ENCODE assay signal across 14 mouse cellular contexts in the genomic region with DNA sequence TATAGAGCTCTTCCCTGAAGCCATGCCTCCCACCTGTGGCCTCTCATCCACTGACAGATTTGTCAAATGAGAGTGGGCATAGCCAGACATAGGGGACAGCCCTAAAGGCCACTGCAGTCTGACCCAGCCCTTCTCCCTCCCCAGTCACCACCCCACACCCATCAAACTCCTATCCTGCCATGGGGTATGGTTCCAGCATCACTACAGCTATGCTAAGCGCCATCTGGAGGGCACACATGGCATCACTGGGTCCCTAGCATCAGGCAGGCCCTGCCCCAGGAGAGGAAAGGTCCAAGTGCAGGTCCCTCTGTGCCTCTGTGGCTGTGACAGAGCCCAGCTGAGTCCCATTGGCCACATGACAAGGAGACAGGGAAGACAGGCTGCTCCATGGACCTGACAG. TPM values are rescaled to one million over a fixed set of nuclear protein-coding genes. Genes with fewer than 3 reads are reported as not detected.
A peak's percentile ranks its signal among the peaks of the same experiment; 100 is the strongest.
DNase-seq lines count a peak whose midpoint lies in the region; ATAC-seq and TF ChIP-seq lines count a peak whose summit lies in the region.
"Had no signal": no experiment of that assay in that cellular context is flagged by ENCODE, and none has a peak within 500 bp of the region (broad histone marks: within the 10 kb centered on the region; RNA-seq: fewer than 3 reads in every experiment).

No protein-coding gene starts in this region.

- no peak for DNase-seq in heart, postnatal 0 days (ENCODE audit: low spot score)
- no peak for DNase-seq in heart, postnatal 36 days
- no peak for DNase-seq in lung, embryonic 14.5 days
- DNase-seq in lung, postnatal 36 days: no peak
- peak; percentile 43 for DNase-seq in retina, embryonic 14.5 days (ENCODE audit: low spot score)
- DNase-seq in spleen, postnatal 14 days (ENCODE audit: low spot score in 2 of 2): no peak
- DNase-seq: gastrocnemius, postnatal 10 days had no signal

- no peaks in the 10 kb centered on the region for H3K9me3 ChIP-seq in heart, postnatal 0 days (replicated peaks; ENCODE audit: control insufficient read depth, low read length)
- no peaks in the 10 kb centered on the region for H3K9me3 ChIP-seq in lung, embryonic 14.5 days (ENCODE audit: low read depth, low read length)
- no peaks in the 10 kb centered on the region for H3K9me3 ChIP-seq in forebrain, embryonic 15.5 days
- H3K9me3 ChIP-seq: embryonic facial prominence, embryonic 15.5 days had no signal

- H3K4me2 ChIP-seq in heart, postnatal 0 days (ENCODE audit: low read depth, low read length): no peak overlapping the region
- H3K4me2 ChIP-seq in lung, embryonic 14.5 days: no peak overlapping the region
- H3K4me2 ChIP-seq in forebrain, embryonic 15.5 days (replicated peaks): no peak overlapping the region
- H3K4me2 ChIP-seq: embryonic facial prominence, embryonic 15.5 days had no signal

- no peak for TF ChIP-seq EP300 in heart, postnatal 0 days (IDR thresholded peaks at IDR 0.05; ENCODE audit: low read depth)

- H3K9ac ChIP-seq in heart, postnatal 0 days (replicated peaks; ENCODE audit: low read depth, low read length): no peak overlapping the region
- H3K9ac ChIP-seq in lung, embryonic 14.5 days: no peak overlapping the region
- no peak overlapping the region for H3K9ac ChIP-seq in forebrain, embryonic 15.5 days (replicated peaks)
- H3K9ac ChIP-seq: embryonic facial prominence, embryonic 15.5 days had no signal

- H3K27ac ChIP-seq in heart, postnatal 0 days (ENCODE audit: low read depth): no peak overlapping the region
- no peak overlapping the region for H3K27ac ChIP-seq in lung, embryonic 14.5 days (ENCODE audit: low read depth)
- H3K27ac ChIP-seq in forebrain, embryonic 15.5 days (replicated peaks): no peak overlapping the region
- H3K27ac ChIP-seq: embryonic facial prominence, embryonic 15.5 days had no signal

- ATAC-seq in heart, postnatal 0 days (ENCODE audit: insufficient read depth, low read depth): no peak
- ATAC-seq in lung, embryonic 14.5 days (ENCODE audit: insufficient read depth): no peak
- peak; percentile 50; the same call in 1 of the 2 replicates for ATAC-seq in common myeloid progenitor, adult 5-6 weeks (replicated peaks; ENCODE audit: low read depth, poor library complexity, severe bottlenecking)
- no peak for ATAC-seq in forebrain, embryonic 15.5 days (replicated peaks)
- ATAC-seq: Patski had no signal

- H3K4me1 ChIP-seq in heart, postnatal 0 days (ENCODE audit: control insufficient read depth, insufficient read depth): no peaks in the 10 kb centered on the region
- H3K4me1 ChIP-seq in lung, embryonic 14.5 days (ENCODE audit: insufficient read depth): no peaks in the 10 kb centered on the region
- no peaks in the 10 kb centered on the region for H3K4me1 ChIP-seq in forebrain, embryonic 15.5 days
- H3K4me1 ChIP-seq: embryonic facial prominence, embryonic 15.5 days had no signal

- 0% methylated on average over 1 of the region's 1 CpGs for WGBS in heart, postnatal 0 days
- 0% methylated on average over 1 of the region's 1 CpGs for WGBS in lung, embryonic 14.5 days
- WGBS in forebrain, embryonic 15.5 days: 0% methylated on average over 1 of the region's 1 CpGs

- intact Hi-C loops in heart, postnatal 36 days (cut with DNase I): no loop called here

- H3K4me3 ChIP-seq in heart, postnatal 0 days (ENCODE audit: low read depth, low read length): no peak overlapping the region
- H3K4me3 ChIP-seq in lung, embryonic 14.5 days (ENCODE audit: low read depth, low read length): no peak overlapping the region
- no peak overlapping the region for H3K4me3 ChIP-seq in forebrain, embryonic 15.5 days
- H3K4me3 ChIP-seq: embryonic facial prominence, embryonic 15.5 days had no signal

- no peaks in the 10 kb centered on the region for H3K36me3 ChIP-seq in heart, postnatal 0 days (replicated peaks; ENCODE audit: control insufficient read depth, insufficient read depth, low read length)
- no peaks in the 10 kb centered on the region for H3K36me3 ChIP-seq in lung, embryonic 14.5 days (ENCODE audit: insufficient read depth)
- no peaks in the 10 kb centered on the region for H3K36me3 ChIP-seq in forebrain, embryonic 15.5 days
- H3K36me3 ChIP-seq: embryonic facial prominence, embryonic 15.5 days had no signal

- TF ChIP-seq CTCF in heart, postnatal 0 days (IDR thresholded peaks at IDR 0.05; ENCODE audit: low read depth): peak; percentile 43
- TF ChIP-seq CTCF in lung, embryonic 14.5 days (IDR thresholded peaks at IDR 0.05; ENCODE audit: low read depth): peak; percentile 58

- no peaks in the 10 kb centered on the region for H3K27me3 ChIP-seq in heart, postnatal 0 days (ENCODE audit: control insufficient read depth, insufficient read depth, low read length)
- no peaks in the 10 kb centered on the region for H3K27me3 ChIP-seq in lung, embryonic 14.5 days (ENCODE audit: insufficient read depth, low read length)
- no peaks in the 10 kb centered on the region for H3K27me3 ChIP-seq in forebrain, embryonic 15.5 days
- H3K27me3 ChIP-seq: embryonic facial prominence, embryonic 15.5 days; Patski had no signal

RNA-seq across cellular contexts. Expression of gene Oas1d, which starts 12.7 kb away (rescaled TPM):
- total RNA-seq in heart, postnatal 0 days (2014; rRNA removed; ENCODE audit: low replicate concordance): not detected in 2 replicates
- polyA plus RNA-seq in heart, postnatal 0 days (2015; fragmentation: Nextera tagmentation; extraction: Ambion mirVana): not detected in 2 replicates
- total RNA-seq in heart, postnatal 36 days (2021): not detected
- not detected in 2 replicates for polyA plus RNA-seq in lung, embryonic 14.5 days (2014; fragmentation: Nextera tagmentation; extraction: Ambion mirVana)
- total RNA-seq in common myeloid progenitor, adult 5-6 weeks (2017): not detected in 2 replicates
- polyA plus RNA-seq in forebrain, embryonic 15.5 days (2015; fragmentation: Nextera tagmentation; extraction: Ambion mirVana): 0.18 TPM in 1 of 2 replicates, not detected in the other
- total RNA-seq: gastrocnemius, postnatal 10 days; heart, postnatal 25 days had no signal
- polyA plus RNA-seq: embryonic facial prominence, embryonic 15.5 days; limb, embryonic 11.5 days; neural tube, embryonic 14.5 days; Patski had no signal

RNA-seq across cellular contexts. Expression of gene Oas1a, which starts 19.7 kb away (rescaled TPM):
- 1.5 and 5.8 TPM in 2 replicates for total RNA-seq in heart, postnatal 0 days (2014; rRNA removed; ENCODE audit: low replicate concordance)
- 1.9 and 2.0 TPM in 2 replicates for polyA plus RNA-seq in heart, postnatal 0 days (2015; fragmentation: Nextera tagmentation; extraction: Ambion mirVana)
- total RNA-seq in heart, postnatal 36 days (2021): 1 to 10 TPM in 1 of 2 experiments, under 1 TPM in 1; 0.75 to 2.1 TPM
- polyA plus RNA-seq in lung, embryonic 14.5 days (2014; fragmentation: Nextera tagmentation; extraction: Ambion mirVana): 1.4 and 1.8 TPM in 2 replicates
- 15.4 and 20.1 TPM in 2 replicates for total RNA-seq in common myeloid progenitor, adult 5-6 weeks (2017)
- polyA plus RNA-seq in forebrain, embryonic 15.5 days (2015; fragmentation: Nextera tagmentation; extraction: Ambion mirVana): 0.45 and 0.89 TPM in 2 replicates
- total RNA-seq: gastrocnemius, postnatal 10 days had no signal

RNA-seq across cellular contexts. Expression of gene Oas1g, which starts 39.6 kb away (rescaled TPM):
- 0.73 and 4.5 TPM in 2 replicates for total RNA-seq in heart, postnatal 0 days (2014; rRNA removed; ENCODE audit: low replicate concordance)
- polyA plus RNA-seq in heart, postnatal 0 days (2015; fragmentation: Nextera tagmentation; extraction: Ambion mirVana): 0.52 TPM in 2 replicates
- under 1 TPM in 1 of 2 experiments, not detected in 1; 0.73 TPM for total RNA-seq in heart, postnatal 36 days (2021)
- polyA plus RNA-seq in lung, embryonic 14.5 days (2014; fragmentation: Nextera tagmentation; extraction: Ambion mirVana): 0.20 TPM in 1 of 2 replicates, not detected in the other
- 1.1 and 3.4 TPM in 2 replicates for total RNA-seq in common myeloid progenitor, adult 5-6 weeks (2017)
- 0.09 and 0.23 TPM in 2 replicates for polyA plus RNA-seq in forebrain, embryonic 15.5 days (2015; fragmentation: Nextera tagmentation; extraction: Ambion mirVana)
- total RNA-seq: gastrocnemius, postnatal 10 days had no signal
- polyA plus RNA-seq: limb, embryonic 11.5 days; neural tube, embryonic 14.5 days had no signal
